Mouse (Mus musculus) brain, embryonic 14.5 days (tissue): ENCODE data around the gene Gfi1b. TPM values are rescaled to one million over a fixed set of nuclear protein-coding genes. Genes with fewer than 3 reads are reported as not detected.

Experiments
- DNase-seq: peaks from one replicate; pipeline ENCODE4 v3.0.0-alpha.2; 2011; ENCODE audit warnings: low read depth
- CTCF ChIP-seq: fragments of 200-500 bp; IDR thresholded peaks from 2 replicates; pipeline ENCODE4 v1.5.1; 2012; ENCODE audit warnings: inconsistent platforms, mild to moderate bottlenecking, moderate library complexity, borderline replicate concordance; ENCODE audit not compliant: insufficient read depth, insufficient read length; ENCODE audit errors: extremely low read depth
- POLR2A ChIP-seq: fragments of 200-500 bp; IDR thresholded peaks from 2 replicates; pipeline ENCODE4 v1.6.1; 2012; ENCODE audit warnings: mild to moderate bottlenecking, inconsistent platforms, borderline replicate concordance; ENCODE audit not compliant: poor library complexity, insufficient read depth, insufficient read length, severe bottlenecking; ENCODE audit errors: extremely low read depth
- polyA plus RNA-seq: library from polyadenylated mRNA; depleted of rRNA; stranded (reverse); fragments of >200 nt; gene quantifications from 2 replicates; pipeline ENCODE4 v1.2.3, GENCODE M21; 2012

Gfi1b gene
- polyA plus RNA-seq, 1 experiment = 0.33 TPM

GRCm38 (mm10) chr2:28620522-28620921 lies 1.3 kb downstream of the Gfi1b start:
- TF ChIP-seq POLR2A = no peak
- no peak for TF ChIP-seq CTCF
- DNase-seq = no peak

- TF ChIP-seq POLR2A (no peak), CTCF (no peak)
- DNase-seq = no peak
These were observed 2.4 kb downstream of the Gfi1b start for GRCm38 (mm10) chr2:28619369-28619768.

- TF ChIP-seq POLR2A = no peak
- no peak for TF ChIP-seq CTCF
- no peak for DNase-seq
These were observed 2.9 kb downstream of the Gfi1b start for GRCm38 (mm10) chr2:28618777-28619336.

GRCm38 (mm10) chr2:28617498-28618486 lies 4.0 kb downstream of the Gfi1b start:
- no peak for DNase-seq
- TF ChIP-seq POLR2A (no peak), CTCF (no peak)

- no peak for DNase-seq
- TF ChIP-seq CTCF = no peak
- TF ChIP-seq POLR2A = no peak
These were observed 4.9 kb downstream of the Gfi1b start for GRCm38 (mm10) chr2:28616874-28617273.

GRCm38 (mm10) chr2:28616358-28616757 lies 5.4 kb downstream of the Gfi1b start:
- DNase-seq = no peak
- no peak for TF ChIP-seq POLR2A
- peak; percentile 49; the same call in 1 of the 2 replicates for TF ChIP-seq CTCF

GRCm38 (mm10) chr2:28613599-28613998 lies 8.2 kb downstream of the Gfi1b start:
- no peak for TF ChIP-seq POLR2A
- TF ChIP-seq CTCF = no peak

GRCm38 (mm10) chr2:28612436-28613063 lies 9.2 kb downstream of the Gfi1b start:
- DNase-seq = no peak
- TF ChIP-seq POLR2A (no peak), CTCF (no peak)

More at GRCm38 (mm10) chr2:28613599-28613998, 8.2 kb downstream of the Gfi1b start:
- DNase-seq = no peak

GRCm38 (mm10) chr2:28611407-28611787 lies 10.4 kb downstream of the Gfi1b start:
- no peak for DNase-seq
- TF ChIP-seq POLR2A = no peak
- TF ChIP-seq CTCF = no peak

GRCm38 (mm10) chr2:28610716-28611406 lies 10.9 kb downstream of the Gfi1b start:
- TF ChIP-seq CTCF (no peak), POLR2A (no peak)
- no peak for DNase-seq

- TF ChIP-seq CTCF = no peak
- TF ChIP-seq POLR2A = no peak
These were observed 11.9 kb downstream of the Gfi1b start for GRCm38 (mm10) chr2:28609851-28610250.

GRCm38 (mm10) chr2:28607341-28608165 lies 14.2 kb downstream of the Gfi1b start:
- no peak for DNase-seq
- TF ChIP-seq POLR2A (no peak), CTCF (no peak)

More at GRCm38 (mm10) chr2:28609851-28610250, 11.9 kb downstream of the Gfi1b start:
- no peak for DNase-seq
